Mouse (Mus musculus) lung, postnatal 0 days (tissue): ENCODE measurements around the gene 5730522E02Rik.

ENCODE experiments used
- CTCF ChIP-seq: IDR thresholded peaks from 2 replicates; pipeline ENCODE4 v1.5.1; 2016; ENCODE audit warnings: antibody characterized with exemption, mild to moderate bottlenecking
- EP300 ChIP-seq: IDR thresholded peaks from 2 replicates; pipeline ENCODE4 v1.6.1; 2016; ENCODE audit warnings: antibody characterized with exemption, mild to moderate bottlenecking, control low read depth

DNA sequence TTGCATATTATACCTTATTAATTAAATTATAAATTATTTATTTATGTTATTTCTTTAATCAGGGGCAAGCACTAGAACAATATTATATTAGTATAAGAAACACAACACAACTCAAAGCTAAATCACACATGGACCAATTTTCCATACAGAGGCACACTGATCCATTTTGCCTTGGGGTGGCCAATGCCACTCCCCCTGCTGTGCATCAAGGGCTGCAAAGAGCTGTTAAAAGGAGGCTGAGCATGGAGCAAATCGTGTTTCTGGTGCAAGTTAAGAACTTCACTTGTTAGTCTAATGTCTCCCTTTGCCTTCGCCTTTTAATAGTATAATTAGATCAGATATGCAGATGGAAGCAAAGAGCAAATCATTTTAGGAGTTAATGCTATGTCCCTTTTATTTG is 147.3 kb downstream of the 5730522E02Rik start:
- no peak for TF ChIP-seq CTCF
- no peak for TF ChIP-seq EP300
